Mouse (Mus musculus): ENCODE data around the gene Asphd2.

DNA sequence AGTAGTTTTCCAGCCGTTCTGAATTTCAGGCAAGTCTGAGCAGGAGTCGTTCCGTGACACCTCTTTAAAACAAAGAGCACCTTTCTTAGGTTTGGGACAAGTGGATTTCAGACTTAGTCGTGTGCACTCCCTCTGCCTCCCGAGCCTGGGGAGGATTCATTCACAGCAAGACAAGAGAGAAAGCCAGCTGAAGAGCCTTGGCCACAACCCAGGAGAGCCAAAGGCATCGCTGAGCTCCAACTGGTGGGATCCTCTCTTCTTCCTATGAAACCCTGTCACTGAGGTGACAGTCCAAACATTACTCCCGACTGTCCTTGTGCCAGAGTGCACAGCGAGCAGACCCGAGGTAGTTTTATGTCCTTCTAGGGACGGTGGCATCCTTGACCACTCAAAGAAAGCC, 43.9 kb upstream of the Asphd2 start:
- TF ChIP-seq CTCF (IDR thresholded peaks at IDR 0.05; ENCODE audit: low read depth, low read length): no peak
- no peak for TF ChIP-seq GATA1 (IDR thresholded peaks at IDR 0.05; ENCODE audit: borderline replicate concordance, low read length)

Data from G1E (cell line).